Mouse (Mus musculus): ENCODE results near the gene Hdgf.
A peak's percentile ranks its signal among the peaks of the same experiment; 100 is the strongest.
"Not testable (repeated sequence)": the region's sequence is repeated elsewhere in the genome, so short reads cannot be mapped to it uniquely, and the experiment has no call there.

Gene Hdgf

DNA sequence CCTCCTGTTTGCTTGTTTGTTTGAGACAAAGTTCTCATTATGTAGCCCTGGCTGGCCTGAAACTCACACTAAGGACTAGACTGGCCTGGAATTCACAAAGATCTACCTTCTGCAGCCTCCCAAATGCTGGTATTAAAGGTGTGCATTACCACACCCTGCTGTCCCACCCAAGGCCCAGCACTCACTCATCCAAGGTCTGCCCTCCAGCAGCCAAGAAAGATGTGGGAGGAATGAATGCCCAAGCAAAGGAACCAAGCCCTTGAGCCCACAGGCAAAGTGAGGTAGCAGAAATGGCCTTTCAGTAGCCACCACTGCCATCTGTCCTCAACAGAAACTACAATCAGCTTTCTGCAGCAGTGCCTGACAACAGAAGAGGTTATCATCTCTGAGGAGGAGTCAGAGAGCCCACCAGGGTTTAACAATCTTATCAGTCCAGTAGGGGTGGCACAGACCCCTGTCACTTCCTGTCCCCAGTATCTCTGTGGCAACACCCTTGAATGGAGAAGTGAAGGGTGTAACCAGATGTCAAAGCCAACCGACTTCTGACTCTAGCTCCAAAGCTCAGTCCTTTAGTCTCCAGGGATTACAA is 5.0 kb upstream of the Hdgf start:
- no peaks in the 10 kb centered on the region for H3K27me3 ChIP-seq (ENCODE audit: control insufficient read depth, insufficient read depth, low read length, poor library complexity, severe bottlenecking)
- peak; percentile 23 for DNase-seq (ENCODE audit: low read depth, low spot score)
- H3K36me3 ChIP-seq (ENCODE audit: control insufficient read depth, insufficient read depth, low read length, poor library complexity, severe bottlenecking), result no peaks in the 10 kb centered on the region

GRCm38 (mm10) chr3:87901959-87902358 is 4.2 kb upstream of the Hdgf start:
- not testable (repeated sequence) for H3K36me3 ChIP-seq (ENCODE audit: control insufficient read depth, insufficient read depth, low read length, poor library complexity, severe bottlenecking); DNase-seq (ENCODE audit: low read depth, low spot score); H3K27me3 ChIP-seq (ENCODE audit: control insufficient read depth, insufficient read depth, low read length, poor library complexity, severe bottlenecking)

DNA sequence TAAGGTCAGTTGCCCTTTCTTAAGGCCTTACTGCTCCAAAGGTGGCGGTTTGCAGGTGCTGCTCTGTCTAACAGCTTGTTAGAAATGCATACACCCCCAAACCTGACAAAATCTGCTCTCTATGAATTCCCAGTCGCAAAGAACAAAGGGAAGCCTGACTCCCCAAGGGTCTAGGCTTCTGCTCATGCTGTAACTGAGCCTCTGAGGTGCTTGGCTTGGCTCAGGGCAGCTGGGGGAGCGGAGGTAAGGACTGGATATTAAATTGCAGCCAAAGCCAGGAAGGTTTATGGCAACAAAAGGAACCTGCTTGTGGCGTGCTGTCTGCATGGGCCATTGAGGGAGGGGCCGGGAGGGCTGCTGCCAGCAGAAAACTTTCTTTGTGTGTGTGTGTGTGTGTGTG is 2.3 kb upstream of the Hdgf start:
- no peaks in the 10 kb centered on the region for H3K27me3 ChIP-seq (ENCODE audit: control insufficient read depth, insufficient read depth, low read length, poor library complexity, severe bottlenecking)
- H3K36me3 ChIP-seq (ENCODE audit: control insufficient read depth, insufficient read depth, low read length, poor library complexity, severe bottlenecking), result no peaks in the 10 kb centered on the region
- DNase-seq (ENCODE audit: low read depth, low spot score), result no peak

- DNase-seq (ENCODE audit: low read depth, low spot score), result peak; percentile 41
- H3K36me3 ChIP-seq (ENCODE audit: control insufficient read depth, insufficient read depth, low read length, poor library complexity, severe bottlenecking), result no peaks in the 10 kb centered on the region
- no peaks in the 10 kb centered on the region for H3K27me3 ChIP-seq (ENCODE audit: control insufficient read depth, insufficient read depth, low read length, poor library complexity, severe bottlenecking)
Observed at GRCm38 (mm10) chr3:87906601-87906980, 470 bp downstream of the Hdgf start.

DNA sequence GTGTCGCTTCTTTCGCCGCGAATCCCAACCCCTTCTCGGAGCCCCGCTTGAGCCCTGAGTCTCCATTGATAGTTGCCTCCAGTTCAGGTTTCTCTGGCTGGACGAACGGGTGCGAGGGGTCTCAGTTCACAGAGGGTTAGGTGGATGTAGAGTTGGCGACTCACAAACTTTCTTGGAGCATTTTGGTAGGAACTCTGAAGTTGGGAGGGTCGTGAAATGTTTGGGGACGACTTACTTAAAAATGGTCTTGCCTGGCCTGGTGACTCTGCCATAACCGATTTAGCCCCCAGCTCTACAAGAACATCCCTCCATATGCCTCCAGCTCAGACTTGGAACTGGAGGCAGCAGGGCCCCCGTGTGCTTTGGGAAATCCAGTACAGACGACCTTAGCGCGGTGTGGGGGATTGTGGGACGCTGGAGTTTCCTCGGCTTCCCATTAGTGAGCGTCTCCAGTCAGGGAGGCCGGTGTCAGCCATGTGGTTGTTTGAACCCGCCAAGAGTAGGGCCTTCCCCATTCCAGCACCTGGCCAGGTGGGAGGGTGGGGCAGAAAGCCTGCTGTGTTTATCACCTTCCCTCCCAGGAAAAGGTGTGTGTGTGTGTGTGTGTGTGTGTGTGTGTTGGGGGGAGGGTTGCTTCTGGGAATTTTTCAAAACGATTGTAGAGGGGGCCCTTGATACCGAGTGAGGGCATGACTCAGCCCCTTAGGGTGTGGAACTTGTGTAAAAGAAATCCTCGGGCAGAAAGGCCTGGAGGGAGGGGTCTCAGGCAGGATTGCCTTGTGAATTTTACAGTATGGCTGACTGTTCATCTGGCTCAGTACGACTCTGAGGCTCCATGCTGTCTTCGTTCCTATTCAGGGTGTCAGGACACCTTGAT is 1.1 kb downstream of the Hdgf start:
- Histone ChIP-seq H3K27me3 (ENCODE audit: control insufficient read depth, insufficient read depth, low read length, poor library complexity, severe bottlenecking) (no peaks in the 10 kb centered on the region), H3K36me3 (ENCODE audit: control insufficient read depth, insufficient read depth, low read length, poor library complexity, severe bottlenecking) (no peaks in the 10 kb centered on the region)
- peak; percentile 23 for DNase-seq (ENCODE audit: low read depth, low spot score)

DNA sequence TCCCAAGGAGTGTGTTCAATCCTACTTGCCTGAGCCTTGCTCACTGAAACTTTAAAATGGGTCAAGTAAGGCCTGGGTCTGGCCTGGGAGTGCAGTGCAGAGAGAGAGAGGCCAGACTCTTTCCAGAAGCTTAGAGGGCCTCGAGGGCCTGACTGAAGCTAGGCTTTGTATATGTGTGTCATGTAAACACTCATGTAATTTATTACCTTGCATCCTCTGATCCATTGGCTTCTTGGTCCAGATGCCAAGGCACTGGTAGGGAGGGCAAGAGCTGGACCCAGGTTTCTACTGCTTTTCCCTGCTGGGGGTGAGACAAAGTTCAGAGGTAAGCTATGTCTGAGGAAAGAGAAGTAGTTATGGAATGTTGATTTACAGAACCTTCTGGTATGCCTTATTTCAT is 1.8 kb downstream of the Hdgf start:
- H3K27me3 ChIP-seq (ENCODE audit: control insufficient read depth, insufficient read depth, low read length, poor library complexity, severe bottlenecking), result no peaks in the 10 kb centered on the region
- no peaks in the 10 kb centered on the region for H3K36me3 ChIP-seq (ENCODE audit: control insufficient read depth, insufficient read depth, low read length, poor library complexity, severe bottlenecking)
- DNase-seq (ENCODE audit: low read depth, low spot score), result no peak

DNA sequence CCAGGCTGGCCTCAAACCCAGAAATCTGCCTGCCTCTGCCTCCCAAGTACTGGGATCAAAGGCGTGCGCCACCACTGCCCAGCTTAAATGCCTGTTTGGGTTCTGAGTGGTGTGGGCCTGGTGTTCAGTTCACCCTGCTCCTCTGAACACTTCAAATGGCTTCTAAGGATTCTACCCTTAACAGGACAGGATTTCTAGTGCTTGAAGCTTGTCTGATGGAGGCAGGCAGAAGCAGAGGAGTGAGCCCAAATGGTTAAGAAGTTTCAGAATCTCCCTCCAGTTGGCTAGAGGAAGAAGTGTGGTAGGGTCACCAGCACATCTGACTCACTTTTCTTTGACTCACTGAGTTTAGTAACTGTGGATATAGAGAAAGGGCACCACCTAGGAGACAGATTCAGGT is 3.3 kb downstream of the Hdgf start:
- H3K36me3 ChIP-seq (ENCODE audit: control insufficient read depth, insufficient read depth, low read length, poor library complexity, severe bottlenecking), result peaks cover 11% of the 10 kb centered on the region
- DNase-seq (ENCODE audit: low read depth, low spot score), result no peak
- H3K27me3 ChIP-seq (ENCODE audit: control insufficient read depth, insufficient read depth, low read length, poor library complexity, severe bottlenecking), result no peaks in the 10 kb centered on the region

GRCm38 (mm10) chr3:87909874-87910273 is 3.8 kb downstream of the Hdgf start:
- DNase-seq (ENCODE audit: low read depth, low spot score), result no peak
- H3K36me3 ChIP-seq (ENCODE audit: control insufficient read depth, insufficient read depth, low read length, poor library complexity, severe bottlenecking), result peaks cover 13% of the 10 kb centered on the region
- H3K27me3 ChIP-seq (ENCODE audit: control insufficient read depth, insufficient read depth, low read length, poor library complexity, severe bottlenecking), result no peaks in the 10 kb centered on the region

GRCm38 (mm10) chr3:87910573-87911141 is 4.5 kb downstream of the Hdgf start:
- Histone ChIP-seq H3K27me3 (ENCODE audit: control insufficient read depth, insufficient read depth, low read length, poor library complexity, severe bottlenecking) (no peaks in the 10 kb centered on the region), H3K36me3 (ENCODE audit: control insufficient read depth, insufficient read depth, low read length, poor library complexity, severe bottlenecking) (peaks cover 17% of the 10 kb centered on the region)
- DNase-seq (ENCODE audit: low read depth, low spot score), result peak; percentile 50

DNA sequence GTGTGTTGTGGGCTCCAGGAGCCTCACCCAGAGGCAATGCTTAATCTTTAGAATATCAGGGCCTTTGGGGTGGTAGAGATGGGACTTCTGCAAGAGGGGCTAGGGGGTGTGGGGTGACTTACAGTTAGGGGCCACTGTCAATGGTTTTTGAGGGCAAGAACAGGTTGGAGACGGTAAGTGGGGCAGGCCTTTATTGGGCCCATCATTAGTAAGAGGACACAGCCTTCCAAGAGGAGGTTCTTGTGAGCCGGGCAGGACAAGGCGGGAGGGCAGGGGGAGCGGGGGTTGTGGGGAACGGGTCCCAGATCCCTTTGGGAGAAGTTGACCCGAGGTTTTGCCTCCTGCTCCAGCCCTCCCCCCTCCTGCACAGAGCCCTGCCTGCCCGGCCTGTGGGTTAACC is 7.4 kb downstream of the Hdgf start:
- Histone ChIP-seq H3K36me3 (ENCODE audit: control insufficient read depth, insufficient read depth, low read length, poor library complexity, severe bottlenecking) (peaks cover 20% of the 10 kb centered on the region), H3K27me3 (ENCODE audit: control insufficient read depth, insufficient read depth, low read length, poor library complexity, severe bottlenecking) (no peaks in the 10 kb centered on the region)
- no peak for DNase-seq (ENCODE audit: low read depth, low spot score)

DNA sequence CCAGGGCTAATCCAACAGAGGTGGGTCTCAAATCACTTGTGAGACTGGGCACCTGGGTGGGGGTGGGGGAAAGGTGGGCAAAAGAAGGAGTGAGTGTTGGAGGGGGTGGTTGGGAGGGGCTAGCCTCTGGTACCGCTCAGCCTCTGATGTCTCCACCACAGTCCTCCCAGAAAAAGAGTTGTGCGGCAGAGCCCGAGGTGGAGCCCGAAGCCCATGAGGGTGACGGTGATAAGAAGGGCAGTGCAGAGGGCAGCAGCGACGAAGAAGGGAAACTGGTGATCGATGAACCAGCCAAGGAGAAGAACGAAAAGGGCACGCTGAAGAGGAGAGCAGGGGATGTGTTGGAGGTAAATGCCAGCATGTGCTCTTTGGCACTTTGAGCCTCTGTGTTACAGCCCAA is 7.8 kb downstream of the Hdgf start:
- H3K36me3 ChIP-seq (ENCODE audit: control insufficient read depth, insufficient read depth, low read length, poor library complexity, severe bottlenecking), result peaks cover 20% of the 10 kb centered on the region
- DNase-seq (ENCODE audit: low read depth, low spot score), result no peak
- H3K27me3 ChIP-seq (ENCODE audit: control insufficient read depth, insufficient read depth, low read length, poor library complexity, severe bottlenecking), result no peaks in the 10 kb centered on the region

GRCm38 (mm10) chr3:87916990-87917389 is 10.9 kb downstream of the Hdgf start:
- H3K27me3 ChIP-seq (ENCODE audit: control insufficient read depth, insufficient read depth, low read length, poor library complexity, severe bottlenecking), result no peaks in the 10 kb centered on the region
- peaks cover 20% of the 10 kb centered on the region for H3K36me3 ChIP-seq (ENCODE audit: control insufficient read depth, insufficient read depth, low read length, poor library complexity, severe bottlenecking)
- no peak for DNase-seq (ENCODE audit: low read depth, low spot score)

- no peak for DNase-seq (ENCODE audit: low read depth, low spot score)
- Histone ChIP-seq H3K27me3 (ENCODE audit: control insufficient read depth, insufficient read depth, low read length, poor library complexity, severe bottlenecking) (no peaks in the 10 kb centered on the region), H3K36me3 (ENCODE audit: control insufficient read depth, insufficient read depth, low read length, poor library complexity, severe bottlenecking) (peaks cover 16% of the 10 kb centered on the region)
Observed at GRCm38 (mm10) chr3:87918551-87918950, 12.4 kb downstream of the Hdgf start.

DNA sequence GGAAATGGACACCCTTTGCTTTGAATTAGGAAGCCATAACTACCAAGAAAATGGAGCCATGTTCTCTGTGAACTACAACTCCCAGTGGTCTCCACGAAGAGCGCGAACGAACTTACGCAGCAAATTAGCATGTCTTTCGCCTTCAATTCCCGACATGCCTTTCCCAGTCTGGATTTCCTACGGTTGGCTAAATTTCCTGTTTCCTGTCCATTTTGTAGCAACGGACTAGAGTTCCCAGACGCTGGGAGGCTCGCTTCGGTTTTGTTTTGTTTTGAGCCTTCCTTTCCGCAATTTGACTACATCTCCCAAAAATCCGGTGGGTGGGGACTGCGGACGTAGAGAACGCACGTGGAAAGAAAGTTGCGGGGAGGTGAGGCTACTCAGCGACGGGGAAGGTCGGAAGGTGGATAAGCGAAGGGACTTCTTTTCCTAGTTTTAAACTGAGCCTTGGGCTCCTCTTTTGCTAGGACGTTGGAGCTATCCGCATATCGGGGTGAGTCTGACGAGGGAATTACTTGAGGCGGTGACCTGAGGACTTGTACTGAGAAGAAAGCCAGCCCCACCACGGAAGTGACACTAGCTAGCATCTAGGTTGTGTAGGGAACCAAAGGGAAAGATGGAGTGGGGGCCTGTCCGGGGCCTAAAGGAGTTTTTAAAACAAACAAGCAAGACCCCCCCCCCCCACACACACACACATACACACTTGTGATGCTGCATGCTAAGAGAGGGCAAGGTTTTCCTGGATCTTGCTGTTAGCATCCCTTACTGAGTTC is 13.4 kb downstream of the Hdgf start, which contains the start of gene Mrpl24:
Gene Mrpl24 (plus strand): TSS at position 171 of the 773 bp plus-strand sequence.
- H3K27me3 ChIP-seq (ENCODE audit: control insufficient read depth, insufficient read depth, low read length, poor library complexity, severe bottlenecking), result no peaks in the 10 kb centered on the region
- H3K36me3 ChIP-seq (ENCODE audit: control insufficient read depth, insufficient read depth, low read length, poor library complexity, severe bottlenecking), result peaks cover 8% of the 10 kb centered on the region; the same call in 1 of the 2 replicates
- peak; percentile 84 for DNase-seq (ENCODE audit: low read depth, low spot score)

All from splenic B cell, adult 2 months (primary cell).